Mouse (Mus musculus): ENCODE data around the gene 1700123O20Rik.

DNA sequence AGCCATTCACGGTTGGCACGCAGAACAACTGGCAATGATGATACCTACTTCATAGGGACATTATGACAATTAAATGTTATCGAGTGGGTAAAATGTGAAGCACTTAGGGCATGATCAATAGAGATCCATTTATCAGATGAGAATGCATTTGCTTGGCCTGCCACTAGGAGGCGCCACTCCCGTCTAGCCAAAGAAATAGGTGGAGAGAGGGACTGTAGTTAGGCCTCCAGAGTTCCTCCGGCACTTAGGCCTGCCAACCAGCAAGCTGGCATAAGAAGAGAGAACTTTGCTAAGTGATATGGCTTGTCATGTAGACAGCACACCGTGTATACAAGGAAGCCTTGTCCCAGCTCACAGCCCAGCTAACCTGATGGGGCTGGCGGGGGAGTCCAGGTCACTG lies 49.1 kb upstream of the 1700123O20Rik start:
- TF ChIP-seq CTCF (IDR thresholded peaks at IDR 0.05; ENCODE audit: low read depth, low read length) (peak; percentile 99), TAL1 (conservative IDR thresholded peaks at IDR 0.05; ENCODE audit: low read depth, low read length) (no peak), GATA1 (IDR thresholded peaks at IDR 0.05; ENCODE audit: borderline replicate concordance, low read length) (no peak), POLR2AphosphoS5 (IDR thresholded peaks at IDR 0.05; ENCODE audit: insufficient replicate concordance, low read depth, low read length) (no peak)
